Mouse (Mus musculus): ENCODE measurements around the gene Hmx1. TPM values are rescaled to one million over a fixed set of nuclear protein-coding genes. Genes with fewer than 3 reads are reported as not detected.

Gene Hmx1
- total and polyA plus RNA-seq, 2 experiments from 2014 or later: not detected

DNA sequence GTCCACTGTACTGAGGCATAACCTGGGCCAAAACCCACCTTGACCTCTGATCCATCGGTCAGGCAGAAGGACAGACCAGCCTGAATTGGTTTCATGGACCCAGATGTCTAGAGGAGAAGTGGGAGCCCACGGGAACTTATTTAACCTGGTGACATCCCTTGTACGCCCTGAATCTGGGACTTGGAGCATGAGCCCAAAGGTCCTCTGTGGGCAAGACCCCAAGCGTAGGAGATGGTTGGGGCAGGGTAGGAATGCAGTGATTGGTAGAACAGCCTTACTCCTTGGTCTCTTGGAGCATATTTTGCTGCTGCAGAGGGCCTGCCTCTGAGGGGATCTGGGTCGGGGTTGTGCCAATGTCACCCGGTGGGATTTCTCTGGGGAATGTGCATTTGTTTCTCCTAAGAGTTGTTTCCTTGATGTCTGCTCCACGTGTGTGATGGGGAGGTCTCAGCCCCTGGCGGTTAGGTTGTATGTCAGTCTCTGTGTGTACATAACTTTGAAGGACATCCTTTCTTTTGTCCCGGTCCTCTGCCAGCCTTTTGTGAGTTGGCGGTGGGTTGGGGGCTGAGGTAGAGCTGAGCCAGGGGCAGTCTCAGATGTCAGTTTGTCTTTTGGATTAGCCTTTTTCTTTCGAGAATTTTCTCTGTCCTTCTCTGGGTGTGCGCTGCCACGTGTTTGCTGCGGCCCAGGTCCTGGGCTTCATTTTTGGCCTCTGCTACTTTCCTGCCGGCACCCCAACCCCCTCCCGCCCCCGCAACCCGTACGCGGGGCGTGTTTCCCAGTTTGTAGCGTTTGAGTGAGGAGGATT is 2.1 kb downstream of the Hmx1 start:
- Histone ChIP-seq H3K27me3 (ENCODE audit: insufficient read depth, low read length) (peaks cover 100% of the 10 kb centered on the region), H3K4me3 (ENCODE audit: low read length) (peak overlapping the region; percentile 25), H3K4me1 (ENCODE audit: insufficient read depth, low read length) (no peaks in the 10 kb centered on the region), H3K4me2 (ENCODE audit: low read depth, low read length) (no peak overlapping the region; the same call in 1 of the 2 replicates), H3K9me3 (ENCODE audit: low read length) (no peaks in the 10 kb centered on the region), H3K36me3 (ENCODE audit: insufficient read depth, low read length) (no peaks in the 10 kb centered on the region), H3K9ac (replicated peaks; ENCODE audit: low read length) (no peak overlapping the region), H3K27ac (no peak overlapping the region)
- TF ChIP-seq CTCF (IDR thresholded peaks at IDR 0.05; ENCODE audit: low read depth): no peak
- DNase-seq (ENCODE audit: low spot score) (no peak), ATAC-seq (no peak)
- 2% methylated on average over 22 of the region's 22 CpGs for WGBS

DNA sequence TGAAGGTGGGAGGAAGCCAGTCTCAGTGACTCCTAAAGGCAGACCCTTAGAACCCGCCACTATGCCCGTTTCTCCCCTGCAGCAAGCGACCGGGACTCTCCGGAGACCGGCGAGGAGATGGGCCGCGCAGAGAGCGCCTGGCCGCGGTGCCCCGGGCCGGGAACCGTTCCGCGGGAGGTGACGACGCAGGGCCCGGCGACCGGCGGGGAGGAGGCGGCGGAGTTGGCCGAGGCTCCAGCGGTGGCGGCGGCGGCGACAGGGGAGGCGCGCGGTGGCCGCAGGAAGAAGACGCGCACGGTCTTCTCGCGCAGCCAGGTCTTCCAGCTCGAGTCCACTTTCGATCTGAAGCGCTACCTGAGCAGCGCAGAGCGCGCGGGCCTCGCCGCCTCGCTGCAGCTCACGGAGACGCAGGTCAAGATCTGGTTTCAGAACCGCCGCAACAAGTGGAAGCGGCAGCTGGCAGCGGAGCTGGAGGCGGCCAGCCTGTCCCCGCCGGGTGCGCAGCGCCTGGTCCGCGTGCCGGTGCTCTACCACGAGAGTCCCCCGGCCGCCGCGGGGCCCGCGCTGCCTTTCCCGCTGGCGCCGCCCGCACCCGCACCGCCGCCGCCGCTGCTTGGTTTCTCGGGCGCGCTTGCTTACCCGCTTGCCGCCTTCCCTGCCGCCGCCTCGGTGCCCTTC is 2.9 kb downstream of the Hmx1 start:
- H3K36me3 ChIP-seq (ENCODE audit: insufficient read depth, low read length): no peaks in the 10 kb centered on the region
- DNase-seq (ENCODE audit: low spot score) (no peak), ATAC-seq (no peak)
- peak overlapping the region; percentile 25 for H3K4me3 ChIP-seq (ENCODE audit: low read length)
- H3K27ac ChIP-seq: no peak overlapping the region
- under 1% methylated on average over 75 of the region's 88 CpGs for WGBS
- no peak overlapping the region for H3K9ac ChIP-seq (replicated peaks; ENCODE audit: low read length)
- no peak for TF ChIP-seq CTCF (IDR thresholded peaks at IDR 0.05; ENCODE audit: low read depth)
- H3K27me3 ChIP-seq (ENCODE audit: insufficient read depth, low read length): peaks cover 95% of the 10 kb centered on the region
- H3K4me2 ChIP-seq (ENCODE audit: low read depth, low read length): peak overlapping the region; percentile 48
- H3K4me1 ChIP-seq (ENCODE audit: insufficient read depth, low read length): no peaks in the 10 kb centered on the region
- H3K9me3 ChIP-seq (ENCODE audit: low read length): no peaks in the 10 kb centered on the region

DNA sequence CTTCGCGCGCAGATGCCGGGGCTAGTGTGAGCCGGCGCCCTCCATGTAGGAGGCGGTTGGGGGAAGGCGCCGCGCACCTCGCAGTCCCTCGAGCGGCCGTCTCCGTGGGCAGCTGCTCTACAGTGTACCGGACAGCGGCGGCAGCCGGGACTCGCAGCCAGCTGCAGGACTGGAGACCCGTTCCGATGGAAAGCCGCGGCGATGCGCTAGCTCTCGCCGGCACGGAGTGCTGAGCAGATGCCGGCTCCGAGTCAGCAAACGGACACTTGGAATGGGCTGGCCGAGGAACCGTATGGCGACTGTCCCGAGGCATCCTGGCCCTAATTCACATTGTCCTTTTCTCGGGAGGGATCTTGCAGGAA is 3.4 kb downstream of the Hmx1 start:
- Histone ChIP-seq H3K4me1 (ENCODE audit: insufficient read depth, low read length) (no peaks in the 10 kb centered on the region), H3K4me2 (ENCODE audit: low read depth, low read length) (peak overlapping the region; percentile 48; the same call in 1 of the 2 replicates), H3K9me3 (ENCODE audit: low read length) (no peaks in the 10 kb centered on the region), H3K27ac (no peak overlapping the region), H3K4me3 (ENCODE audit: low read length) (peak overlapping the region; percentile 25), H3K9ac (replicated peaks; ENCODE audit: low read length) (no peak overlapping the region), H3K36me3 (ENCODE audit: insufficient read depth, low read length) (no peaks in the 10 kb centered on the region), H3K27me3 (ENCODE audit: insufficient read depth, low read length) (peaks cover 95% of the 10 kb centered on the region)
- no peak for TF ChIP-seq CTCF (IDR thresholded peaks at IDR 0.05; ENCODE audit: low read depth)
- WGBS: under 1% methylated on average over 37 of the region's 37 CpGs
- no peak for ATAC-seq
- no peak for DNase-seq (ENCODE audit: low spot score)

DNA sequence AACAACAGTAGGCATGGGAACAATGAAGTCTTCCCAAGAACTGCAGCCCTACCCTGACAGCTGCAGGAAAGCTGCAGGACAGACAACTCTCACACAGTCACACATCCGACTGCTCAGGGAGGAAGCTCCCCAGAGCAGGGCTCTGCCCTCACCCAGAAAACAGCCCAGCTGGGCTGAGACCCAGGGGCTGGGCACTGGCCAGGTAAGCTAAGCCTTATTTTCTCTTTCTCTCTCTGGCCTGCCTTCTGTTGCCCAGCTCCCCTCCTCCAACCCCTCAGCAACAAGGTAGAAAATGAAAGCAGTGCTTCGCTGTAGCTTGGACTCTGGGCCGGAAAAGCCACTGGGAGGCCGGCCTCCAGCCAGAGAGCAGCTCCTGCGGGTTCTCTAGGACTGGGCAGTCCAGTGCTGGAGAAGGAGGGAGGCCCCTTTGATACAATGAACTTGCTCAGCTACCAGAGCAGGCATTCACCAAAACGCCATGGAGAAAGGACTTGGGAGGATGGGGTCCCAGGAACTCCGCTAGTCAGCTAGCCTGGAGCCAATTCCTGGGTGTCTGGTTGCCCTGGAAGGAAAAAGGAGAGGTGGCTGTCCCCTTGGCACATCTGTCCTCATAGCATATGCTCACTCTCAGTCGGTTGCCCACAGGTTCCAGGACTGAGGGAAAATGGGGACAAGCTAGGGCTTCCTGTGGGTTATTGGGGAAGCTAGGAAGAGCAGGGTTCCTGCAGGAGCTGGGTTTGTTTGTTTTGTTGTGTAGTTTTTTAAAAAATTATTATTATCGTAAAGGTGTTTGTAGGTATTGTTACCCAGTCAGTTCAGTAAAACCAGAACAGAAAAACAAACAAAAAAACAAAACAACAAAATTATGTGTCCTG is 6.9 kb downstream of the Hmx1 start:
- 4% methylated on average over 9 of the region's 9 CpGs for WGBS
- H3K4me3 ChIP-seq (ENCODE audit: low read length): no peak overlapping the region
- TF ChIP-seq CTCF (IDR thresholded peaks at IDR 0.05; ENCODE audit: low read depth): no peak

DNA sequence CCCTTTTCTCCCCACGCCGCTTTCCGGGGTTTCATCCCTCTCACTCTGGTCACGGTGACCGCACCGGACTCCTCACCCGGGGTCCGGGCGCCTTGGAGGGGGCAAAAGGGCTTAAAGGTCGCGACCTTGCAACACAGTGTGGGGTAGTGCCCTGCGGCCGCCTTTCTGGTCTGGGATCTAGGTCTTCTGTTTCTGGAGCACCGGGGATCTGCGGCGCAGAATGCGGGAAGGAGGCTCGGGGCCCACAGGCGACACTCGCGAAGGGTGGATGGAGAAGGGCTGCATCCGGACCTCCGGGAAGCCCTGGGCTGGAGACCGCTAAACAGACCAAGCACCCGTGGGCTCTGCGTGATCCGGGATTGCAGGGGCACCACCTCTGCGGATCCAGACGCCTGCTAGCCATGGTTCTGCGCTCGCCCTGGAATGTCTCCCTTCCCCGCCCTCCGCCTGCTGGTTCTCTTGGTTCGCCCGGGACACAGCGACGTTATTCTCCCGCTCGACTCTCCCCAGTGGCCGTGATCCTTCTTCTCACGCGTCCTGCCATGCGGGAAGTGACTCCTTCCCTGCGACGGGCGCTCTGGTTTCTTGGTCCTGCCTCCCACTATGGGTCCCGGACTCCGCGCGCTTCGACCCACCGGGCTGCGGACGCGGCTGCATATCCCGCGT is 8.2 kb downstream of the Hmx1 start:
- Histone ChIP-seq H3K4me1 (ENCODE audit: insufficient read depth, low read length) (0 out of 2 replicates have a peak, but pooled peaks cover 7% of the 10 kb centered on the region), H3K4me3 (ENCODE audit: low read length) (peak overlapping the region; percentile 10; the same call in 1 of the 2 replicates), H3K27me3 (ENCODE audit: insufficient read depth, low read length) (peaks cover 92% of the 10 kb centered on the region), H3K27ac (no peak overlapping the region), H3K4me2 (ENCODE audit: low read depth, low read length) (no peak overlapping the region), H3K9ac (replicated peaks; ENCODE audit: low read length) (no peak overlapping the region), H3K9me3 (ENCODE audit: low read length) (no peaks in the 10 kb centered on the region), H3K36me3 (ENCODE audit: insufficient read depth, low read length) (no peaks in the 10 kb centered on the region)
- WGBS: 1% methylated on average over 57 of the region's 57 CpGs
- no peak for TF ChIP-seq CTCF (IDR thresholded peaks at IDR 0.05; ENCODE audit: low read depth)
- DNase-seq (ENCODE audit: low spot score) (no peak), ATAC-seq (no peak)

More for the DNA sequence above, 6.9 kb downstream of the Hmx1 start:
- DNase-seq (ENCODE audit: low spot score) (no peak), ATAC-seq (no peak)
- Histone ChIP-seq H3K4me1 (ENCODE audit: insufficient read depth, low read length) (0 out of 2 replicates have a peak, but pooled peaks cover 7% of the 10 kb centered on the region), H3K9me3 (ENCODE audit: low read length) (no peaks in the 10 kb centered on the region), H3K4me2 (ENCODE audit: low read depth, low read length) (no peak overlapping the region), H3K9ac (replicated peaks; ENCODE audit: low read length) (no peak overlapping the region), H3K27ac (no peak overlapping the region), H3K27me3 (ENCODE audit: insufficient read depth, low read length) (peaks cover 92% of the 10 kb centered on the region), H3K36me3 (ENCODE audit: insufficient read depth, low read length) (no peaks in the 10 kb centered on the region)
